Mouse (Mus musculus): ENCODE results near the gene B3galt4. TPM values are rescaled to one million over a fixed set of nuclear protein-coding genes. Genes with fewer than 3 reads are reported as not detected.
"Not testable (repeated sequence)": the region's sequence is repeated elsewhere in the genome, so short reads cannot be mapped to it uniquely, and the experiment has no call there.

Gene B3galt4
- total RNA-seq, 2 experiments from 2014 or later: 2.3 to 2.6 TPM

DNA sequence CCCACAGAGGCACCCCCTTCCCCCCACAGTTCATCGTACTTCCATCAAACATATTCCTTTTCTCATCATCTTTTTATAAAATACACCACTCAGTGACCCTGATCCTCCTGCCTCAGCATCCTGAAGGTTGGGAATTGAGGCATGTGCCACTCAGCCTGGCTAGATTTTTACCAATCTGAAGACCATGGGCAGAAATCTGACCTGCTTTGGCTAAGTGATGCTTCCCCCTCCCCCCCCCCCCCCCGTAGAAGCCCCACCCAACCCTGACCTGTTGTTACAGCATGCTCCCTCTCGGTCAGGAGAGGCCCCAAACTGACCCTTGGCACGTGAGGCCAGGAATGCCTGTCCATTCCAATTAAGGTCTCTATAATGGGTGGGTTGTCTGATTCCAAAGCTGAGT, 46.5 kb downstream of the B3galt4 start, which contains the start of gene Platr17:
Gene Platr17 (plus strand): TSS at position 301 of the 400 bp plus-strand sequence.
- DNase-seq: not testable (repeated sequence)

DNA sequence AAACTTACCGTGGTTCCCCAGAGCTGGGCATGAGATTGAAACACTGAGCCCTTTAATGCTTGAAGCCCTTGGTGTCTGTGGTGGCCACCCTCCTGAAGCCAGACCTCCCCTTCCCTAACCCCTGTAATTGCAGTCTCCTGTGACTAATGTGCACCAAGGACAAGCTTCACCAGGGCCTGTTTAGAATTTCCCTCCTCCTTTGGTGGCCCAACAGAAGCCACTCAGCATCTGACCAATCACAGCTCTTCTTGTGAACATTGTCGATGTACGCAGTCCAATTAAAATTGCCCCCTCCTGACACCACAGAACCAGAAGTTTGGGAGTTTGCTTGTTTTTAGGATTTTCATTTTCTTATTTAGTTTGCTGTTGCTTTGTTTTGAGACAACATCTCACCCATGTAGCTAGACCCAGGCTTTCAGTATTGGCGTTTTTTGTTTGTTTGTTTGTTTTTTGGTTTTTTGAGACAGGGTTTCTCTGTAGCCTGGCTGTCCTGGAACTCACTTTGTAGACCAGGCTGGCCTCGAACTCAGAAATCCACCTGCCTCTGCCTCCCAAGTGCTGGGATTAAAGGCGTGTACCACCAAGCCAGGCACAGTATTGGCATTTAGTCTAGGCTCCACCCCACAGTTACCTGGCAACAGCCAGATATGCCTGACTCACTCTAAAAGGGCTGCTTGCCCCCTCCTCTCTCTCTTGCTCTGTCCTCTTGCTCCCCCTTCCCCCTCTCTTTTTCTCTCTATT, 47.2 kb downstream of the B3galt4 start:
- DNase-seq: not testable (repeated sequence)

DNA sequence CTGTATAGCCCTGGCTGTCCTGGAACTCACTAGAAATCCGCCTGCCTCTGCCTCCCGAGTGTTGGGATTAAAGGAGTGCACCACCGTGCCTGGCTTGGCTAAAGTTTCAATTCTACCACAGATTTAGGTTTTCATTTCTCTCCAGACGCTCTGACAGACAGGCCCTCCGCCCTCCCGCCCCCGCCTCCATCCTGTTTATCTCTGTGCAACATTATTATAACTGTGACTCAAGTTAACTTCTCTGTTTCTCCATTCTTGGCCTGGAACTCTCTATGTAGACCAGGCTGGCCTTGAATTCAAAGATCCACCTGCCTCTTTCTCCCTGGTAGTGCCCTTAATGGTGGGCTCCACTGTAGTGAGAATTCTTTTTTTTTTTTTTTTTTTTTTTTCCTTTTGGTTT, 48.8 kb downstream of the B3galt4 start:
- no peak for DNase-seq

DNA sequence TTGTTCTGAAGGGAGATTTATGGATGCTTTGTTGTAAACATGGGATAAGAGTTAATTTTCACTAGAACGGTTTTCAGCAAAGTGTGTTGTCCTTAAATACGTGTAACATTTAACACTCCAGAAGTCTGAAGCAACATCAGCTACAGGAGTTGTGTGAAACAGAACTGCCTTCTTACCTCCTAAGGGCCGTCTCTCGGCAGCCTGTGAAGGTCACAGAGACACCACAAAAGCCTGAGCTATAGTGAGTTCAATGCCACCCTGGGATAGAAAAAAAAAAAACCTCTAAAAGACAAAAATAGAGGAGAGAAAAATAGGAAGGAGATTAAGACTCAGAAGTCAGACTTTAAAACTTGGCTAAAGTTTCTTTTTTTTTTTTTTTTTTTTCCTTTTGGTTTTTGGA, 49.2 kb downstream of the B3galt4 start:
- no peak for DNase-seq

DNA sequence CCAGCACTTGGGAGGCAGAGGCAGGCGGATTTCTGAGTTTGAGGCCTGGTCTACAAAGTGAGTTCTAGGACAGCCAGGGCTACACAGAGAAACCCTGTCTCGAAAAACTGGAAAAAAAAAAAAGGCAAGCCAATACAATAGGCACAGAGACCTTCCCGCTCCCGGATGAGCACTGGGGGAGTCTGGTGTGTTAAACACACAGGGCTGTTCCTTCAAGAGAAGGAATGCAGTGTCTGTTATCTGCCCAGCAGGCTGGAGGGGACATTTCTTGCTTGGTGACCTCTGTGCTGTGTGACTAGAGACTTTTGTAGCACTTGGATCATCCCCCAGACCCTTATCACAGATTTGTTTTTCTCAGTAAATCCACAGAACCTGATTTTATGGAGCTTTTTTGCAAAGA, 49.6 kb downstream of the B3galt4 start:
- no peak for DNase-seq

DNA sequence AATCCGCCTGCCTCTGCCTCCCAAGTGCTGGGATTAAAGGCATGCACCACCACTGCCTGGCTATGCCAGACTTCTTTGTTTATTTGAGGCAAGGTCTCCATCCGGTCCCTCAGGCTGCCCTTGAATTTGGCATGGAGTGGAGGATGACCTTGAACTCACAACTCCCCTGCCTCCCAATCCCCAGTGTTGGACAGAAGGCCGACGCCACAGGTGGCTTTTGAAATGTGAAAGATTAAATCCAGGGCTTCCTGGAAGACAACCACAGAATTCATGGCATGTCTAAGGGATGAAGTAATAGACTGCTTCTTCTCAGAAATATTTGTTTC, 50.3 kb downstream of the B3galt4 start:
- DNase-seq: no peak

DNA sequence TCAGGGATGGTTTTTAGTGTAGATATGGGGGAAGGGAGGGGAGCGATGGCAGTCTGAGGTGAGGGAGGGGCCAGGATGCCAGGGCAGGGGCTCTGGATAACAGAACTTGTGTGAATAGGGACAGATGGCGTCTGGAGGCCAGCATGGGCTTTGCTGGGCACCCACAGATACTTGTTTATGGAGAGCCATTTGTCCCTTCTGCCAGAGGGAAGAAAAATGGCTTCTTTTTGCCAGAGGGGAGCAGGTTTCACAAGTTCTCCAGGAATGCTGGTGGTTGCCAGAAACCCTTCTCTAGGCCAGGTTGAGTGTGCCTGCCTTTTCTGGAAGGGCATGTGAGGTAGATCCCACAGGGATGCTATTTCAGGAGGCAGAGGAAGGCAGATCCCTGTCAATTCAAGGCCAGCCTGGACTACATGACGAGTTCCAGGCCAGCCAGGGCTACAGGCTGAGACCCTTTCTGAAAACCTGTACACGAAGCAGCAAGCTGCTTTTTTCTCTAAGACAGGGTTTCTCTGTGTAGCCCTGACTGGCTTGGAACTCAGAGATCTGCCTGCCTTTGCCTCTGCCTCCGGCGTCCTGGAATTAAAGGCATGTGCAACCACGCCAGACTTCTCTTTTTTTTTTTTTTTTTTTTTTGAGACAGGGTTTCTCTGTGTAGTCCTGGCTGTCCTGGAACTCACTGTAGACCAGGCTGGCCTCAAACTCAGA, 50.9 kb downstream of the B3galt4 start:
- no peak for DNase-seq

Other genes with a start within 250 kb of the B3galt4 start
- 10 to 100 TPM; 73.2 to 77.9 TPM for gene March2, start 232.8 kb downstream of the B3galt4 start, total RNA-seq (2021)
- gene Rab11b, start 191.0 kb downstream of the B3galt4 start, total RNA-seq (2021): 100 to 1,000 TPM; 166 to 186 TPM
- 10 to 100 TPM; 22.7 to 36.0 TPM for gene Angptl4, start 169.7 kb downstream of the B3galt4 start, total RNA-seq (2021)
- gene Kank3, start 141.0 kb downstream of the B3galt4 start, total RNA-seq (2021): 10 to 100 TPM; 27.6 to 33.3 TPM
- gene Rps28, start 126.9 kb downstream of the B3galt4 start, total RNA-seq (2021): 1,000 to 10,000 TPM; 1,176 to 1,238 TPM
- gene Ndufa7, start 126.9 kb downstream of the B3galt4 start, total RNA-seq (2021): 100 to 1,000 TPM; 322 to 360 TPM
- gene Cd320, start 108.4 kb downstream of the B3galt4 start, total RNA-seq (2021): 10 to 100 TPM; 15.0 to 16.5 TPM
- not detected for gene Gm7029, start 77.7 kb downstream of the B3galt4 start, total RNA-seq (2021)
- gene Kifc1, start 60.8 kb downstream of the B3galt4 start, total RNA-seq (2021): 10 to 100 TPM in 1 of 2 experiments, 1 to 10 TPM in 1; 8.0 to 10.6 TPM
- not detected for gene Platr17, start 46.4 kb downstream of the B3galt4 start, total RNA-seq (2021)
- 10 to 100 TPM; 12.1 to 13.5 TPM for gene Daxx, start 42.1 kb downstream of the B3galt4 start, total RNA-seq (2021)
- gene Tapbp, start 35.6 kb downstream of the B3galt4 start, total RNA-seq (2021): 10 to 100 TPM; 40.7 to 41.3 TPM
- gene Zbtb22, start 35.6 kb downstream of the B3galt4 start, total RNA-seq (2021): 10 to 100 TPM; 18.9 to 21.9 TPM
- gene Rgl2, start 21.9 kb downstream of the B3galt4 start, total RNA-seq (2021): 10 to 100 TPM; 29.3 to 40.2 TPM
- gene Pfdn6, start 11.1 kb downstream of the B3galt4 start, total RNA-seq (2021): 10 to 100 TPM; 65.3 to 67.0 TPM
- gene Wdr46, start 10.8 kb downstream of the B3galt4 start, total RNA-seq (2021): 10 to 100 TPM; 15.7 TPM
- gene Vps52, start 4.3 kb upstream of the B3galt4 start, total RNA-seq (2021): 10 to 100 TPM; 30.3 to 33.2 TPM
- gene Rps18, start 4.5 kb upstream of the B3galt4 start, total RNA-seq (2021): 100 to 1,000 TPM; 649 to 675 TPM
- gene H2-K1, start 48.9 kb upstream of the B3galt4 start, total RNA-seq (2021): 10 to 100 TPM; 38.9 to 46.7 TPM
- 10 to 100 TPM; 13.4 to 18.0 TPM for gene Ring1, start 73.2 kb upstream of the B3galt4 start, total RNA-seq (2021)
- gene H2-Ke6, start 76.6 kb upstream of the B3galt4 start, total RNA-seq (2021): 10 to 100 TPM; 50.5 to 63.2 TPM
- gene Slc39a7, start 80.2 kb upstream of the B3galt4 start, total RNA-seq (2021): 10 to 100 TPM; 64.1 to 75.4 TPM
- 10 to 100 TPM; 40.7 to 43.1 TPM for gene Rxrb, start 80.3 kb upstream of the B3galt4 start, total RNA-seq (2021)
- gene Col11a2, start 87.9 kb upstream of the B3galt4 start, total RNA-seq (2021): 100 to 1,000 TPM in 1 of 2 experiments, 10 to 100 TPM in 1; 72.0 to 106 TPM
- gene H2-Oa, start 140.9 kb upstream of the B3galt4 start, total RNA-seq (2021): not detected
- gene H2-DMa, start 168.1 kb upstream of the B3galt4 start, total RNA-seq (2021): 1 to 10 TPM; 4.6 to 6.1 TPM
- gene Brd2, start 171.1 kb upstream of the B3galt4 start, total RNA-seq (2021): 100 to 1,000 TPM in 1 of 2 experiments, 10 to 100 TPM in 1; 91.9 to 114 TPM
- gene H2-DMb2, start 191.8 kb upstream of the B3galt4 start, total RNA-seq (2021): under 1 TPM; 0.25 to 0.61 TPM
- gene H2-DMb1, start 201.6 kb upstream of the B3galt4 start, total RNA-seq (2021): 1 to 10 TPM; 1.4 to 1.8 TPM
- 1 to 10 TPM; 2.6 to 3.8 TPM for gene Tap1, start 236.1 kb upstream of the B3galt4 start, total RNA-seq (2021)
- gene Psmb9, start 236.3 kb upstream of the B3galt4 start, total RNA-seq (2021): 1 to 10 TPM; 1.6 to 1.7 TPM
- 1 to 10 TPM; 4.5 to 5.1 TPM for gene Psmb8, start 246.2 kb upstream of the B3galt4 start, total RNA-seq (2021)